Mouse (Mus musculus) hematopoietic stem cell, adult 5-6 weeks (primary cell): ENCODE data around the gene Ndufv1. TPM values are rescaled to one million over a fixed set of nuclear protein-coding genes. Genes with fewer than 3 reads are reported as not detected.

ENCODE experiments used
- ATAC-seq, 2 experiments: fragments of 125-278 bp in 1 of 2; replicated peaks in 1 of 2; 2 replicates each; pipeline ENCODE4 v1.8.0; 2016 to 2017; ENCODE audit warnings: inconsistent platforms in 2 of 2, mild to moderate bottlenecking in 2 of 2, moderate number of reproducible peaks in 2 of 2, low read depth in 1 of 2, moderate TSS enrichment in 1 of 2; ENCODE audit not compliant: low FRiP score in 2 of 2, poor library complexity in 2 of 2, severe bottlenecking in 2 of 2, insufficient read depth in 1 of 2, low TSS enrichment in 1 of 2
- total RNA-seq: library from RNA; stranded (forward); fragments of 172-1452, 232-1000 nt; gene quantifications from 2 replicates; pipeline ENCODE4 v1.2.3, GENCODE M21; 2017

Ndufv1 gene
- total RNA-seq, 1 experiment from 2014 or later = 166 TPM

DNA sequence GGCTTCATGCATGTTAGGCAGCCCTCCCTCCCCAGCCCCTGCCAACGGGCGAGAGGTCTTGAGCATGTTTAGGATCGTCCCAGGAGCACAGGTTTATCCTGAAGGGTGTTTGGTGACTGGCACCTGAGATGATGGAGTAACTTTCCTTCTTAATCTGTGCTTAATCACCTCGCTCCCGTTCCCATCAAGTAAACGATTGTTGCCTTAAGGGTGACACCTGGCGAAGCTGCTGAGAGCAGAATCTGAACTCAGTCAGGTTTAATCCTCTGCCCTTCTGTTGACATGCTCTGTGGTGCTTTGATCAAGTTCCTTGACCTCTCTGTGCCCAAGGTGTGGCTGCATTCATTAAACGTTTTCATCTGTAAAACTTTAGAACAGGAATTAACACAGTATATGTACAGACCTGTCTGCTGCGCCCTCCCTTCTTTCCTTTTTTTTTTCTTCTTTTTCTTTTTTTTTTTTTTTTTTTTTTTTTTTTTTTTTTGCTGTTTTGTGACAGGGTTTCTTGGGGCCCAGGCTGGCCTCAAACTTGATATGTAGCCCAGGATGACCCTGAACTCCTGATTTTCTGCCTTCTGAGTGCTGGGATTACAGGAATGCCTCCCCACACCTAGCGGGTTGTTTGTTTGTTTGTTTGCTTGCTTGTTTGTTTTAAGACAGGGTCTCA lies 5.4 kb upstream of the Ndufv1 start:
- ATAC-seq = no peak

DNA sequence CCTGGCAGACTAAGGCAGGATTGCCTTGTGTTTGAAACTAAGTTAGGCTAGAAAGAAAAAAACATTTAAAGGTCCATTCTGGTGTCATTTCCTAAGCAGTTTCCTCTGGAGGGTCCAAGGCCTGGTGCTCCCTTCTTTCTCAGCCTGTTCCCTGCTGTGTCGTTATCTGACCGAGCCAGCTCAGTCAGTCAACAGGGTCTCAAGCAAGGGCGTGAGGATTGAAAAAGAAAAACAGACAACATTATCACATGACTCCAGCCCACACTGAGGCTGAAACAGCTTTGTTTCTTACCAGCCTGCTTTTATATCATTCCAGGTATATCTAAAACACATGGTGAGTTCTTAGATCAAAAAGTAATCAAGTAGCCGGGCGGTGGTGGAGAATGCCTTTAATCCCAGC lies 3.0 kb upstream of the Ndufv1 start:
- ATAC-seq = no peak

GRCm38 (mm10) chr19:4014802-4015201 lies 2.2 kb upstream of the Ndufv1 start:
- no peak for ATAC-seq

- ATAC-seq = peak in 1 of 2 experiments; percentile 44; a peak in 2 of 4 replicates
Observed at GRCm38 (mm10) chr19:4013066-4013465, 460 bp upstream of the Ndufv1 start.

DNA sequence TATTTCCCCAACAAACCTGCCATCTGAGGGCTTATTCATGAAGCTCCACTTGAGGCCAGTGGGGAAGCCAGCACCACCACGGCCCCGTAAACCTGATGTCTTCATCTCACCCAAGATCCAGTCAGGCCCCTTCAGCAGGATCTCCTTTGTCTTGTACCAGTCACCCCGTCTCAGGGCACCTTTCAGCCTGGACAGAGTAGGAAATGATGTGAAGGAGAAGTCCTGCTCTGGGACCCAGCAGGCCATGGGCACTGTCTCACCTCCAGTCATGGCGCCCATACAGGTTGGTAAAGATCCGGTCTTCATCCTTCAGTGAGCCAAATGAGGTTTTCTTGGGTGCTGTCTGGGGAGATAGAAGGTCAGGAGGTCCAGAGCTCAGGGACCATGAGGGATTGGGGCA lies 1.5 kb downstream of the Ndufv1 start:
- no peak for ATAC-seq

DNA sequence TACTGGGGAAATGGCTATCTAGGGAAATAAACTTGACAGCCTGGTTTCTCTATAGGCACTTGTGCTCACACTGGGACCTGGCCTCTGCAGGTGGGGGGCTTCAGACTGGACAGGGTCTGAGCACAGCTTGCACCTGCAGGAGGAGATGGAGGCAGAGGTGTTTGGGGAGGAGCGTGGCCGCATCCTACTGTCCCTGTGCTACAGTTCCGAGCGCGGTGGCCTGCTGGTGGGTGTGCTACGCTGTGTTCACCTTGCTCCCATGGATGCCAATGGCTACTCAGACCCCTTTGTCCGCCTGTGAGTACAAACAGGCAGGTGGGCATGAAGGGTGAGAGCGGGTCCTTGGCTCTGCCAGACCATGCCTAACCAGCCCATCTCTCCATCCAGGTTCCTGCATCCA lies 6.6 kb downstream of the Ndufv1 start:
- no peak for ATAC-seq

- no peak for ATAC-seq
Observed at GRCm38 (mm10) chr19:4005091-4005490, 7.5 kb downstream of the Ndufv1 start.

DNA sequence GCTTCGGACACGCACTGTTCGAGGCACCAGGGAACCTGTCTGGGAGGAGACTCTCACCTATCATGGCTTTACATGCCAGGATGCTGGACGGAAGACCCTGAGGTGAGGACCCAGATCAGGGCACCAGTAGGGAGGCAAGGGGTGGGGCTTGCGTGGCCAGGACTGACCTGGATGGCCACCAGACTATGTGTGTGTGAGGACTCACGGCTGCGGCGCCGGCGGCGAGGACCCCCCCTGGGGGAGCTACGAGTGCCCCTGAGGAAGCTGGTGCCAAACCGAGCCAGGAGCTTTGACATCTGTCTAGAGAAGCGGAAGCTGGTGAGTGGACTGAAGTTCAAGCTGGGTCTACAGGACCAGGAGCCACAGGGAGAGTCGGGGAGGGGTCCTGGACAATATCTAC lies 8.3 kb downstream of the Ndufv1 start:
- ATAC-seq = no peak

DNA sequence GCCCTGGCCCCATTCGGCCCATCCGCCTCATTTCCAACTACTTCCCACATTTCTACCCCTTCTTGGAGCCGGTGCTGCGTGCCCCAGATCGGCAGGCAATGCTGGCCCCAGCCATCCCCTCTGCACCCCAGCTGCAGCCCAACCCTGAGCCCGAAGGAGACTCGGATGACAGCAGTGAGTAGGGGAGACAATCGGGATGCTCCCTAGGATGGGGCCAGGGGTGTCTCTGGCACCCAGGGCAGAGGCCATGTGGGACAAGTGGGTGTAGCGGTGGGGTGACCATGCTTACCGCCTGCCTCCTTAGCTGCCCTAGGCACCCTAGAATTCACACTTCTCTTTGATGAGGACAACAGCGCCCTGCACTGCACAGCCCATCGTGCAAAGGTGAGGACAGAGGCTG lies 9.0 kb downstream of the Ndufv1 start:
- ATAC-seq = no peak

GRCm38 (mm10) chr19:4003112-4003511 lies 9.5 kb downstream of the Ndufv1 start, which contains the start of gene Doc2g:
Gene Doc2g, plus strand, starts transcription at chr19:4003313.
- no peak for ATAC-seq

- no peak for ATAC-seq
Observed at GRCm38 (mm10) chr19:4001752-4002151, 10.9 kb downstream of the Ndufv1 start.

DNA sequence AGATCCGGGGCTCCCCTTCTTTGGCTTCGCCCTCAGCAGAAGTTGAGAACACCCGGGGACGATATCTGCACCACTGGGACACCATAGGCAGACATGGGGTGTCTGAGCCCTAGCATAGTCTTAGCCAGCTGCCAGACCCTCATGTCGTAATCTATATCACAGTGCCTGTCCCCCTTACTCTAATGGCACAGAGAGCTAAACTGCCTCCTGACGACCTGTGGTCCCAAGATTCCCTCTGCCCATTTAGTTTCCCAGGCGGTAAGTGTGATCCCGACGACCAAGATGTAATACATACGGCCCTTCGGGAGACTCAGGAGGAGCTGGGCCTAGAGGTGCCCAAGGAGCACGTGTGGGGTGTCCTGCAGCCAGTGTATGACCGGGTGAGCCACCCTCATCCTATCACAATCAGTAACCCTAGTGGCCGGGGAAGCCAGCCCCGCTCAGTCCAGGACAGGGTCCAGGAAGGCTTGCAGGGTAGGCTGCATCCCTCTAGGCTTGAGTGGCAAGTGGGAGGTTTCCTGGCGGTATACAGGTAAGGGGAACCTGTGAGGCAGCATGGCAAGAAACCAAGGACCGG lies 11.6 kb downstream of the Ndufv1 start:
- no peak for ATAC-seq

DNA sequence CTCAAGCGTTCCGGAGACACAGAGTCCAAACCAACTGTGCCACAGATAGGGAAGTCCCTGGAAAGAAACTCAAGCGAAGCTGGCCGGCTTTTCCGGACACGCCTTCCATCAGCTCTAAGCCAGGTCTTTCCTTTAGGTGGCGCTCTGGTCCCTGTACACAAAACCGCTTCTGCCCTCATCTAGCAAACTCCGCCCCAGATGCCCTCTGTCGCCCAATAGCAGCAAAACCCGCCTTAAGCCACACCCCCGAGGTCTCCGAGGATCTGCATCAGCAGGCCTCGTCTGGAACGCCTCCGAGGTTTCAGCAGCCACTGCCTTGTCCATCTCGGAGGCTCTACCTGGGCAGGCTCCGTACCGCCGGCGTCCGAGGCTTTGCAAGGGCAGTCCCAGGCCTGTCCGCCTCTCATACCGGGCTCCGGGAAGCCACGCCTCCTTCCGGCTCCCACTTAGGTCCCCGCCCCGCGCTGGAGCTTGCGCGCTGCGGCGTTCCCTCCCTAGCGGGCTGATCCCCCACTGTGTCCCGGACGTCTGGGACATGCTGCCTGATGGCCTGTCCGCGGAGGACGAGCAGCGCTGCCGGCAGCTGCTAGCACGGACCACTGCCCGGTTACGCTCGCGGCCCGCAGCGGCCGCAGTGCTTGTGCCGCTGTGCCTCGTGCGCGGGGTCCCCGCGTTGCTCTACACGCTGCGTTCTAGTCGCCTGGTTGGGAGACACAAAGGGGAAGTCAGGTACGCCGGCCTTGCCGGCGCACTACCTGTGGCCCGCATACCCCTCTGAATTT lies 12.3 kb downstream of the Ndufv1 start, which contains the start of the genes Nudt8 and Gm49405:
Gene Nudt8 (plus strand): TSS at position 462 of the 782 bp plus-strand sequence.
Gene Gm49405 (plus strand): TSS at position 508 of the 782 bp plus-strand sequence.
- peak; percentile 85 to 91 for ATAC-seq

- ATAC-seq = no peak; a peak in 1 of 4 replicates
Observed at GRCm38 (mm10) chr19:3999121-3999730, 13.4 kb downstream of the Ndufv1 start.

GRCm38 (mm10) chr19:3998335-3998734 lies 14.3 kb downstream of the Ndufv1 start:
- ATAC-seq = no peak

DNA sequence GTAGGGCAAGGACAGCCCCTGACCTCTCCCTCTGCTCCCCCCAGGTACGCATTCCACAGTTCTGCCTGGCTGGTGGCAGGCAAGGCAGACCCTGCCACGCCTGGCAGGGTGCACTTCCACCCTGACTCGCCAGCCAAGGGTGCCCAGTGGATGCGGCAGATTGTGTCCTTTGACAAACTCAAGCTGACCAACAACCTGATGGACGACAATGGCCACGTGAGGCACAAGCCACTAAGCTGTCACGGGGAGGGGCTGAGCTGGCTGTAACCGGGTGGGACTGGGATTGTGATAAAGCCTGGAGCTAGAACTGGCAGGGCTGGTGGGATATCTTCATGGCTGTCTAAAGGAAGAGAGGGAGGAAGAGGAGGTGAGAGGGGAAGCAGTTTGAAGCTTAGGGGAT lies 15.4 kb downstream of the Ndufv1 start:
- no peak for ATAC-seq

- ATAC-seq = no peak
Observed at GRCm38 (mm10) chr19:3996747-3997146, 15.9 kb downstream of the Ndufv1 start.

- ATAC-seq = no peak
Observed at GRCm38 (mm10) chr19:3996106-3996505, 16.5 kb downstream of the Ndufv1 start.
